Mouse (Mus musculus) hindbrain, postnatal 0 days (tissue): Measurements from ENCODE around the gene Dennd1a. TPM values are rescaled to one million over a fixed set of nuclear protein-coding genes. Genes with fewer than 3 reads are reported as not detected.

Source experiments
- ATAC-seq: fragments of 200-750 bp; cut with Nextera tagmentation; 2 replicates; pipeline ENCODE4 v1.8.0; 2017; ENCODE audit warnings: mild to moderate bottlenecking, moderate TSS enrichment, moderate library complexity
- DNase-seq: peaks from one replicate; pipeline ENCODE4 v3.0.0-alpha.2; 2015; ENCODE audit warnings: low spot score
- H3K27ac ChIP-seq: fragments of 300-500 bp; sonication (generic); 2 replicates; pipeline ENCODE4 v1.5.1; 2014; ENCODE audit warnings: mild to moderate bottlenecking
- H3K27me3 ChIP-seq: fragments of 300-500 bp; sonication (generic); 2 replicates; pipeline ENCODE4 v1.6.1; 2014; ENCODE audit warnings: low read length, mixed read lengths; ENCODE audit not compliant: insufficient read depth
- H3K36me3 ChIP-seq: fragments of 300-500 bp; sonication (generic); 2 replicates; pipeline ENCODE4 v1.6.1; 2014; ENCODE audit warnings: low read length, mixed read lengths; ENCODE audit not compliant: insufficient read depth
- H3K4me1 ChIP-seq: fragments of 300-500 bp; sonication (generic); 2 replicates; pipeline ENCODE4 v1.6.1; 2014; ENCODE audit warnings: antibody characterized with exemption, low read length, mixed read lengths; ENCODE audit not compliant: insufficient read depth
- H3K4me2 ChIP-seq: fragments of 300-500 bp; sonication (generic); 2 replicates; pipeline ENCODE4 v1.6.1; 2014; ENCODE audit warnings: low read depth, mild to moderate bottlenecking, low read length, moderate library complexity, mixed read lengths
- H3K4me3 ChIP-seq: fragments of 300-500 bp; sonication (generic); 2 replicates; pipeline ENCODE4 v1.5.1; 2014; ENCODE audit warnings: low read length
- H3K9ac ChIP-seq: fragments of 300-500 bp; sonication (generic); replicated peaks from 2 replicates; pipeline ENCODE4 v1.6.1; 2014; ENCODE audit warnings: mild to moderate bottlenecking, low read length, moderate library complexity, mixed read lengths
- H3K9me3 ChIP-seq: fragments of 300-500 bp; sonication (generic); 2 replicates; pipeline ENCODE4 v1.6.1; 2016; ENCODE audit warnings: low read length, mixed read lengths
- CTCF ChIP-seq: IDR thresholded peaks from 2 replicates; pipeline ENCODE4 v1.5.1; 2016; ENCODE audit warnings: antibody characterized with exemption, control low read depth, low read depth
- WGBS: fragments of 180-500 bp; shearing (Covaris S2); extraction: QIAGEN DNeasy Blood & Tissue Kit; methylation state at CpG from one replicate; pipeline ENCODE4 v1.1.7; 2014; 5-methylcytosine and 5-hydroxymethylcytosine counted together
- polyA plus RNA-seq: library from polyadenylated mRNA; unstranded; fragments of >200 nt; fragmentation: Nextera tagmentation; extraction: Ambion mirVana; gene quantifications from 2 replicates; pipeline ENCODE4 v1.2.1, GENCODE M21; 2015
- total RNA-seq: library from RNA; depleted of rRNA; stranded (reverse); fragments of >200 nt; gene quantifications from 2 replicates; pipeline ENCODE4 v1.2.3, GENCODE M21; 2014

Dennd1a gene
- total and polyA plus RNA-seq, 2 experiments from 2014 or later, result 14.4 to 51.9 TPM

DNA sequence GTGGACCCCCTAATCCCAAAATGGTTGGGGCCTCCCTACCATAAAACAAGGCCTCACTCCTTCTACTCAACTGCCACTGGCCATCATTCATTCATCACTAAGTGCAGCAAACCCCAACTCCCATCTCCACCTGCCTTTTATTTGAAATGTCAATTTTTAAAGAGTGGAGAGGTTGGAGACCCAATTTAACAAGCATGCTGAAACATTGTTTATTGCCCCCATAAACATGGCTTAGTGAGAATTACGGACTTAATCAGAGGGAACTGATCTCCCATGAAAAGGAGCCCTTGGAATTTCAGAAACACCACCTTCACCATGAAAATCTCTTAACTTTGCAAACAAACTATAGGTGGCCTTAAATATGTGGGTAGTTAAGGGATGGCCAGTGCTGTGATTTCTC lies 315.5 kb downstream of the Dennd1a start:
- DNase-seq (no peak), ATAC-seq (no peak)
- Histone ChIP-seq H3K27me3 (no peaks in the 10 kb centered on the region), H3K9me3 (no peaks in the 10 kb centered on the region), H3K4me3 (no peak overlapping the region), H3K27ac (no peak overlapping the region), H3K9ac (no peak overlapping the region), H3K4me1 (no peaks in the 10 kb centered on the region), H3K4me2 (no peak overlapping the region), H3K36me3 (no peaks in the 10 kb centered on the region)
- no peak for TF ChIP-seq CTCF
- WGBS, result 96% methylated on average over 1 of the region's 1 CpGs

DNA sequence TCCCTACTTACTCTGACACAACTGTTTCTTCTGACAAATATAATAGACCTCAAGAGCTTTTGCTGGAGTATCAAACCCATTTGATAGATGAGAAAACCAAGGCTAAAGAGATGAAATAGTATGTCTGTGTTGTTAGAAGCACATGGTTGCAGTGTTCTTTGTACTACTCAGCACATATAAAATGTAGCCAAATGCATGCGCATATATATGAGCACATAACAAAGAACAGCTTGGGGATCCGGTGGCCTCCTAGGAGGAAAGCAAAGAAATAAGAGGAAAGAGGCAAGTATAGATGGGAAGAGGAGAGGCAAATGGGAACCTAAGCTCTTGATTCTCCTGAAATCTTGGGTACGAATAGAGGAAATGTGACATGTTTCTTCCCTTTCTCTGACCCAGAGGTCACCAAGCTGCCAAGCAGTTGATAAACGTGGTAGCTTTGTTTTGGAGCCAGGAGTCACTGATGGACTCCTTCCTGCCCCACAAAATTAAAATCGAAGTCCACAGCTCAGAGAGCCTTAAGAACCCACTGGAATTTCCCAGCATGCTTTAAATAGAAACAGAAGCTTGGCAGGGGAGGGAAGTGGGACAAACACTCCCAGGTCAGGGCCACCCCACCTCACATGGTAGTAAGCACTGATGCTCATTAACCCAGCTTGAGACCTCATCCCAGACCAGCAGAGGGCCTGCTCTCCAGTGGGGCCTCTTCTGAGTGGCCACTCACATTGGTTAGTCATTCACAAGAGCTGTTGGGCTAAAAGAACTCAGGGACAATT lies 317.3 kb downstream of the Dennd1a start:
- Histone ChIP-seq H3K4me2 (no peak overlapping the region), H3K9ac (no peak overlapping the region), H3K27me3 (no peaks in the 10 kb centered on the region), H3K4me1 (no peaks in the 10 kb centered on the region), H3K27ac (no peak overlapping the region), H3K4me3 (no peak overlapping the region), H3K9me3 (no peaks in the 10 kb centered on the region), H3K36me3 (no peaks in the 10 kb centered on the region)
- 35% methylated on average over 5 of the region's 5 CpGs for WGBS
- ATAC-seq, result no peak
- no peak for DNase-seq
- TF ChIP-seq CTCF, result no peak

DNA sequence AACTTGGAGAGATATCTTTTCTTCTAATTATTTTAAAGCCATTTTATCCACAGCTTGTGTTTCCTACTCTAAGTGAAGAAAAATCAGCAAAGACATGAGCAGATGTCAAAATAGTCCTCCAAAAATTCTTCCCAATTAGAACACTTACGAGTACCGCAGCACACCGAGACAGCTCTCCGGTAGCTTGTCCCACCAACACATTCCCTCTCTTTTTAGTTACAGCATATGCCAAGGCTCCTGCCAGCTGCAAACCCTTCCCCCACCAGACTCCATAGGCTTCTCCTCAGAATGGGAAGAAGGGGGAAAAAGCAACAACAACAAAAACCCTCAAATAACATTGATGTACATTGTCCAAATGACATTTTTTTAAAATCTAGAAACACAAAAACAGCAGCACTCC lies 322.7 kb downstream of the Dennd1a start:
- no peak for TF ChIP-seq CTCF
- H3K36me3 ChIP-seq, result no peaks in the 10 kb centered on the region
- H3K27ac ChIP-seq, result no peak overlapping the region
- H3K9ac ChIP-seq, result no peak overlapping the region
- no peaks in the 10 kb centered on the region for H3K4me1 ChIP-seq
- DNase-seq (no peak), ATAC-seq (no peak)
- H3K27me3 ChIP-seq, result no peaks in the 10 kb centered on the region
- no peak overlapping the region for H3K4me3 ChIP-seq
- no peaks in the 10 kb centered on the region for H3K9me3 ChIP-seq
- no peak overlapping the region for H3K4me2 ChIP-seq
- WGBS, result 65% methylated on average over 4 of the region's 4 CpGs

DNA sequence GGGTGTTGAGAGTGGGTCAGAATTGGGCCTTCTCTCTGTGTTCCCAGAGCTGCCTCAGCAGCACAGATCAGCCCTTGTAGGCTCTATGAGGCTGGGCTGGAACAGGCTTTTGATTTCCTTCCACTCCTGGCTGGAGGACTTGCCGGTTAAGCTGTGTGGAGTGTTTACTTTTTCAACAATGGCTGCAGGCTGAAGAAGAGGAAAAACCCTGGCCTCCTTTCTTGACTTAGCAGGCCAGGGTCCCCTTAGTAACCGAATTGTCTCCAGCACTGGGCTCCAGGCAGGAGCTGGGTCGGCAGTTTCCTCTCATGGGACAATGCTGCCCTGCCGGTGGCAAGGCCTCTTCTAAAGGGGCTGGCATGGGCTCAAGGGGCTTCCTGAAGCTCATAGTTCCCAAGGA lies 323.8 kb downstream of the Dennd1a start:
- Histone ChIP-seq H3K9me3 (no peaks in the 10 kb centered on the region), H3K4me2 (no peak overlapping the region), H3K27me3 (no peaks in the 10 kb centered on the region), H3K4me3 (no peak overlapping the region), H3K27ac (peak overlapping the region; percentile 51; the same call in 1 of the 2 replicates), H3K9ac (no peak overlapping the region), H3K36me3 (no peaks in the 10 kb centered on the region), H3K4me1 (no peaks in the 10 kb centered on the region)
- no peak for TF ChIP-seq CTCF
- WGBS, result 20% methylated on average over 4 of the region's 4 CpGs
- DNase-seq (peak; percentile 68), ATAC-seq (peak; percentile 77; the same call in 1 of the 2 replicates)

DNA sequence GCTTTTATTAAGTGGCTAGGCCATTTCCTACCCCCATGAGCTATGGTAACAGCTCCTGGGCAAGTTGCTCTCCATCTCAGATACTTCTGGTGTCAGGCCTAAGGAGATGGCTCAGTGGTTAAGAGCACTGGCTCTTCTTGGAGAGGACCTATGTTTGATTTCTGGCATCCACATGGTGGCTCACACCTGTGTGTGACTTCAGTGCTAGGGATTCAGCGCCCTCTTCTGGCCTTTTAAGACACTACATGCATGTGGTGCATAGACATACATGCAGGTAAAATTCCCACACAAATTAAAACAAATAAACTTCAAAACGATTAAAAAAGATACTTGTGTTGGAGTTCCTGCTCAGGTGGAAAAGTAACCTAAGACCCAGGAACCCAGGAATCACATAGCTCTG lies 338.8 kb downstream of the Dennd1a start:
- no peak for ATAC-seq

DNA sequence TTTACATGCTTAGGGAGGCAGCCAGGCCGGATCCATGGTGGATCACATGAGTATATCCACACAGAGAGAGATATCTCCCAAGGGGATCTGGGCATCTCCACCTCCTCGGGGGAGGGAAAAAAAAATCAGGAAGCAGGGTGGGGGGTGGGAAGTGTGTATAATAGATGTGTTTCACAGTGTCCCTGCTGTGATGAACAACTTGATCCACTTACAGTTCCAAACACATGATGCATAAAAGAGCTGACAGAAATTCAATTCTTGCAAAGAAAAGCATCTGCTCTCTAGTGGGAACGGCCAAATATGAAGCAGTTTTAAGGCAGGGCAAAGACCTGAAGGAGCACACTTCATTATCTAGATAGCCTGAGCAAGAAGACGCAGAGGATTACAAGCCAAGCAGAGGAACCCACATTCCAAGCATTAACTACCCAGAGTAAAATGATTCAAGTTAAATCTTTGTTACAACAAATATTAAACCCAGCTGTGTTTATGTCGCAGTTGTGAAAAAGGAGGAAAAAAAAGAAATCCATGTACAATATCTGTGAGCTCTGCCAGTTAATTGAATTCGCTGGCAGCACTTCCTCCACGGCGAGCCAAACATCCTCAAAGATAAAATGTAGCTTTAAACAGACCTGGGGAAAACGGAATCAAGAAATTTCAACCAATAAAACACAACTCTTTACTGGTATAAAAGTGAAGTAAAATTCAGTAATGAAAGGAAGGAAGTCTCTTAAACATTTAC lies 341.4 kb downstream of the Dennd1a start:
- WGBS, result 33% methylated on average over 9 of the region's 9 CpGs
- H3K4me1 ChIP-seq, result no peaks in the 10 kb centered on the region
- no peak for TF ChIP-seq CTCF
- no peak overlapping the region for H3K4me2 ChIP-seq
- H3K9me3 ChIP-seq, result no peaks in the 10 kb centered on the region
- H3K4me3 ChIP-seq, result no peak overlapping the region
- DNase-seq (peak; percentile 24), ATAC-seq (no peak)
- no peaks in the 10 kb centered on the region for H3K36me3 ChIP-seq
- H3K27me3 ChIP-seq, result no peaks in the 10 kb centered on the region
- no peak overlapping the region for H3K27ac ChIP-seq
- no peak overlapping the region for H3K9ac ChIP-seq

More for the DNA sequence above, 338.8 kb downstream of the Dennd1a start:
- no peaks in the 10 kb centered on the region for H3K27me3 ChIP-seq
- no peak for DNase-seq
- H3K4me1 ChIP-seq, result no peaks in the 10 kb centered on the region
- no peaks in the 10 kb centered on the region for H3K36me3 ChIP-seq
- no peak overlapping the region for H3K4me2 ChIP-seq
- no peaks in the 10 kb centered on the region for H3K9me3 ChIP-seq
- no peak overlapping the region for H3K9ac ChIP-seq
- TF ChIP-seq CTCF, result peak; percentile 48
- no peak overlapping the region for H3K4me3 ChIP-seq
- H3K27ac ChIP-seq, result no peak overlapping the region
- WGBS, result 22% methylated on average over 2 of the region's 2 CpGs

DNA sequence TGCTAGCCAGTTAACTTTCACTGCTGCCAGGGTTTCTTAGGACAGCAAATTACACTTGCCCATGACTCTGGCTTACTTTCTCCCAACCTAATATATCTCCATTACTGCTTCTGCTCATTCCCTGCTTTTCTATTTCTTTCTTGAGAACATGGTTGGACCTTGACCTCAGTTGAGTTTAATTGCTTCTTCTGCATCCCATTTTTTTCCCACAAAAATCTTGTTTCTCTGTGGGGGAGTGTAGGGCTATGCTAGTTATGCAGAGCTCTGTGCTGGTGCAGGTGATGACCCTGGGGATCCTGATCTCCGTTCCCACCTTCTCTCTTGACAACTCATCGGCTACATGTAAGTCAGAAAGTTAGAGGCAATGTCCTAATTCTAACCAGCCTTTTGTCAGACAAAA lies 344.3 kb downstream of the Dennd1a start:
- Histone ChIP-seq H3K4me1 (no peaks in the 10 kb centered on the region), H3K36me3 (no peaks in the 10 kb centered on the region), H3K27ac (no peak overlapping the region), H3K4me3 (no peak overlapping the region), H3K9me3 (no peaks in the 10 kb centered on the region), H3K4me2 (no peak overlapping the region), H3K9ac (no peak overlapping the region), H3K27me3 (no peaks in the 10 kb centered on the region)
- TF ChIP-seq CTCF, result no peak
- DNase-seq (no peak), ATAC-seq (no peak)
- WGBS, result 90% methylated on average over 2 of the region's 2 CpGs
